Mouse (Mus musculus) embryonic fibroblast, embryonic 13.5 days (primary cell): ENCODE data around the gene Tmed3. TPM values are rescaled to one million over a fixed set of nuclear protein-coding genes. Genes with fewer than 3 reads are reported as not detected.

Source experiments
- H3K27ac ChIP-seq: 2 replicates; pipeline ENCODE4 v1.5.1; 2012; ENCODE audit warnings: low read length, control low read depth, inconsistent platforms; ENCODE audit not compliant: insufficient read depth
- H3K4me1 ChIP-seq: 2 replicates; pipeline ENCODE4 v1.6.1; 2011; ENCODE audit warnings: low read length; ENCODE audit not compliant: control insufficient read depth, insufficient read depth
- H3K4me3 ChIP-seq: 2 replicates; pipeline ENCODE4 v1.5.1; 2011; ENCODE audit warnings: mild to moderate bottlenecking, control low read depth, low read length; ENCODE audit not compliant: insufficient read depth
- CTCF ChIP-seq: IDR thresholded peaks from 2 replicates; pipeline ENCODE4 v1.5.1; 2011; ENCODE audit warnings: mild to moderate bottlenecking, control low read depth, low read length, moderate library complexity, borderline replicate concordance; ENCODE audit not compliant: insufficient read depth
- POLR2A ChIP-seq: IDR thresholded peaks from 2 replicates; pipeline ENCODE4 v1.6.1; 2011; ENCODE audit warnings: low read depth, mild to moderate bottlenecking, control low read depth, low read length, moderate library complexity
- polyA plus RNA-seq: library from polyadenylated mRNA; stranded (reverse); fragments of >200 nt; gene quantifications from 2 replicates; pipeline ENCODE4 v1.2.4, GENCODE M21; 2011; ENCODE audit warnings: low read depth; ENCODE audit not compliant: missing spikeins, insufficient read length

Gene Tmed3
- polyA plus RNA-seq = 119 and 129 TPM in 2 replicates

DNA sequence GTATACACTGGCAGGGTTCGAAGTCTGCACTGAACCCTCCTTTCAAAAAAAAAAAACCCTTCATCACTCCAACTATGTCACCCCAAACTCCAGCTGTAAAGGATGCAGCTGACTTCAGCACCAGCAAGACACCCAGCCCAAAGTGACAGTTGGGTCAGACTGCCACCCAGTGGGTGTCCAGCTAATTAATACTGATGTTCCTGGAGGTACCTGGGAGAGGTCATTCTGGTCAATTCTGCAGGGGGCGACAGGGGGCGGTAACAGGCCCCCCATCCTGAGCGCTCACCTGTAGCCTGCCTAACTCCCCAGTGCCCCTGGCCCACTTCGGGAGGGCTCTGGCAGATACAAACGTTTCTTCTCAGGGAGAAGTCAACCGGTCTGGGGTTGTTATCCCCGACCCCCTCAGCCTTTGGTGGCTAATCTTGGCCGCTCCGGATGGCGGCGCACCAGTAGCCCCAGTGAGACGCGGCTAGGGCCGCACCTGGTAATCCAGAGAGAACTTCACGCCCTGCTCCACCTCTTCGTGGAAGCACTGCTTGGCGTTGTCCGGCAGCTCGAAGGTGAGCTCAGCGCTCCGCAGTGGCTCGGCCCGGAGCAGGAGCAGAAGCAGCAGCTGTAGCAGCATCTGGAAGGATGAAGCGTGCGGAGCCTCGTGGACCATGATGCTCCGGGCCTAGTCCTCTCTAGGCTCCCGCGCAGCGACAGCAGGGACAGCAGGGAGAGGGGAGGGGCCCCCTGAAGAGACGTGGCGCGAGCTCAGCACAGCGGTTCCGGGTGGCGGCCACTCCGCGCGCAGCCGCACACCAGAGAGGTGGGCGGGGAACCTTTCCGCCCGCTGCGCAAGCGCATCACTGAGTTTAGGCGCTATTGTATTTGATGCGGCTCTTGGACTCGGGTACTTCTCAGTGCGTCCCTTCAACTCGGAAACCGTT, at the start of gene Tmed3:
Gene Tmed3, minus strand, starts transcription at position 804 of the 932 bp plus-strand sequence.
- H3K27ac ChIP-seq = peak within 1 kb of the TSS; percentile 64
- TF ChIP-seq CTCF (no peak), POLR2A (peak; percentile 84)
- H3K4me3 ChIP-seq = peak within 1 kb of the TSS; percentile 71
- 0 out of 2 replicates have a peak, but pooled peaks cover 3% of the 10 kb centered on the region for H3K4me1 ChIP-seq

DNA sequence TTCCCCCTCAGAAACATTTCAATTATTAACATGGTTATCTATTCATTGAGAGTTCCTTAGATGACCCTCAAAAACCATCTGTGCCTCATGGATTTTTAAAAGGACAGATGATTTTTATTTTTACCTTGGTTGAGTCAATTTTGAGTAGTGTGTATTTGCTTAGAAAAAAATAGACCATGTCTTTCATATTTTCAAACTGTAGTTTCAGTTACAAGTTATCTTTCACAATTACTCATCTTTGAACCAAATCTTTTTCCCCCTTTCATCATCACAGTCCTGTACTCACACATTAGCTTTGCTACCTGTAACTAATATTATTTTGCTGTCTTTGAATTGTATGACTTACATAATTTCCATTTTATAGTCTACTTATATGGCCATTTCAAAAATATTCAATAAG, 35.2 kb upstream of the Tmed3 start:
- no peak overlapping the region for H3K4me3 ChIP-seq
- no peak overlapping the region for H3K27ac ChIP-seq
- H3K4me1 ChIP-seq = no peaks in the 10 kb centered on the region
- TF ChIP-seq POLR2A (no peak), CTCF (no peak)

DNA sequence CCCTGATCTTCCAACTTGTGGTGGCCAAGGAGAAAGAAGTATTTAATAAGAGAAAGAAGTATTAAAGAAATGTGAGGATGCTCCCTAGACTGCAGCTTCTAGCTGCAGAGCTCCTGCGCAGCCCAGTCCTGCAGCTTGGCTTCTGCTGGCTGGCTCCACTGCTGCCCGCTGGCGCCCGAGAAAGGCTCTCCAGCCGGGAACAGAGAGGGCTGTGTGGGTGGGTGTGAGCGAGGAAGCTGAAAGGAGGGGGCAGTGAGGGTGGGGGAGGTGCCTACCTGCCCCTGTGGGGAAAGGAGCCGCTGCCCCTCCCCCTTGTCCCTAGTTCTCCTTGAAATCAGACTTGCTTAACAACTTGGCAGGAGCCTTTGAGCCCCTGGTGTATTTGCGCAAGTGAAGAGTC, 33.4 kb upstream of the Tmed3 start, which contains the start of gene Ankrd34c:
Gene Ankrd34c, minus strand, starts transcription at position 181 of the 400 bp plus-strand sequence.
- H3K4me3 ChIP-seq = no peak within 1 kb of the TSS
- TF ChIP-seq CTCF (no peak), POLR2A (no peak)
- no peaks in the 10 kb centered on the region for H3K4me1 ChIP-seq
- H3K27ac ChIP-seq = no peak within 1 kb of the TSS

DNA sequence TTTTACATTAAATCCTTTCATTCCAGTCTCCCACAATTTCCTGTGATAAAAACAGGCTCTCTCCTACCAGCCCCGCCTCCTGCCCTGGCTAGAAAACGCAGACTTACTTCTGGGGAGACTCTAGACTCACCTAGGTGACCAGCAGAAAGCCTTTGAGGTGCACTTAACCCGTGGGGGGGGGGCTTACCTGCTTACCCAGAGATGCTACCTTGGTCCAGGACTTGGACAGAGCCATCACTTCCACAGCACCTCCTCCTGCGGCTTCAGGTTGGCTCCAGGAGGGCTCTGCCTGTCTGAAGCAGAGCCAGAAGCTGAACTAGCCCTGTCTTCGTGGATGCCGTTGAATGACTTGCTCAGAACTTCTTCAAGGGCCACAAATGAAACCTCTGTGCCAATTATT, 33.0 kb upstream of the Tmed3 start:
- no peak overlapping the region for H3K27ac ChIP-seq
- TF ChIP-seq CTCF (no peak), POLR2A (no peak)
- no peak overlapping the region for H3K4me3 ChIP-seq
- H3K4me1 ChIP-seq = no peaks in the 10 kb centered on the region

DNA sequence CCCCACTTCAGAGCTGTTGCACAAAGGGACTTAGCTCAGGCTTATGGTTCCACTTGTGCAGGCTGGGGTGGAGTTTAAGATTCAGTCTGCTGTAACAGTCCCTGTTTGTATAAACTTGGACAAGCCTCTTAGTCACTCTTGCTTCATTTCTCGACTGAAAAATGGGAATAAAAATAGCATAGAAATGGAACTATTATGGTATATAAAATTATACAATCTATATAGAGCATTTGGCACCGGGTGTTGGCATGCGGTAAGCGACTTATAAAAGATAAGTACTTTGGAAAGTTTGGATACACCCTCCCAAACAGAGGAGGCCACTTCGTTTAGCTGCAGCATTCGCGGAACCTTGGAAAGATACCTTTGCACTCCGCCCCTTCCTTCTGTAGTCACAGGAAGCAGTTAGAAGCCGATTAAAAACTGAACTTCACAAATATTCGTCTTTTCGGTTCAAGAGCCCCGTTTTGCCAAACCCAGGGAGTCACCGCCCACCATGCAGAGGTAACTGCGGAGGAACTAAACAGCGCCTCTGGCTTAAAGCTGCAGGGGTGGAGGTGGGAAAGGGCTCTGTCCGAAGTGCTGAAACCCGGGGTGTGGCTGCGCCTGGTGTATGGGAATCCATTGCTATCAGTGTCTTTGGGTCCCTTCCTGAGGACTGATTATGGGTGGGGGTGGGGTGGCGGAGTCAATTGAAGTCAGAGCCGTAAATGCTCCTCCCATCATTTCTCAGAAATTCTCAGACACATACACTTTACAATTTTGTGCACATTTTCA, 32.3 kb upstream of the Tmed3 start:
- Histone ChIP-seq H3K27ac (no peak overlapping the region), H3K4me1 (no peaks in the 10 kb centered on the region), H3K4me3 (no peak overlapping the region)
- TF ChIP-seq CTCF (no peak), POLR2A (no peak)

DNA sequence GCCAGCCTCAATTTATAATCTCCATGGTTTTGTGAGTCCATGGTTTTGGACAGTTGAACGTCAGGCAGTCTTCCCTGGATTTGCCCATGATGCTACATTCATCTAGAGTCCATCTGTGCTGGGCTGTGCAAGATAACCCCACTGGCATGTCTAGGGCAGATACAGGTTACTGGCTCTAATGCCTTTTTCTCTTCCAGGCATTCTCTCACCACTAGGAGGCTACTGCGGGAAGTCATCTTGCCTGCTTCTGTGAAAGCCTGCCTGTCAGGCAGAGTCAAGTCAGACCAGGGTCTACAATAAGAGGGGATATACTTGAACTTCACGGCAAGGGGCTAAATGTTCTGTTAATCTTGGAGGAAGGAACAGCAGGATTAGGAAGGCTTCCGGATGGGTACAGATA, 2.0 kb upstream of the Tmed3 start:
- H3K27ac ChIP-seq = no peak overlapping the region
- H3K4me3 ChIP-seq = no peak overlapping the region
- H3K4me1 ChIP-seq = 0 out of 2 replicates have a peak, but pooled peaks cover 3% of the 10 kb centered on the region
- TF ChIP-seq CTCF (no peak), POLR2A (no peak)

DNA sequence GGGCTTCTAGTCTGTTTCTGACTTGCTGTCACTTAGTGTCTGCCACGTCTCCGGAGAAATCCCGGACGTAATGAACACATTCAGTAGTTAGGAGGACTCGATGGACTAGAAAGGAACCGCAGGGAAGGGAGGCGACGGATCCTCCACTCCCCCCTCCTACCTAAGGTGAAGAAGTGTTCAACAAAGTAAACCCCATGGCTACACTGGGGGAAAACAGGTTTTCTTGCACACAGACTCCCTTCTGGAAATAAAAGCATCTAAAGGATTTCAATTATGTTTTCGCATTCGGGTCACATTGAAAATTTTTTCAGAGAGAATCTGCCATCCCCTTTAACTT, 297 bp upstream of the Tmed3 start:
- H3K4me3 ChIP-seq = peak overlapping the region; percentile 55
- TF ChIP-seq POLR2A (no peak), CTCF (no peak)
- H3K4me1 ChIP-seq = 0 out of 2 replicates have a peak, but pooled peaks cover 3% of the 10 kb centered on the region
- H3K27ac ChIP-seq = peak overlapping the region; percentile 64

DNA sequence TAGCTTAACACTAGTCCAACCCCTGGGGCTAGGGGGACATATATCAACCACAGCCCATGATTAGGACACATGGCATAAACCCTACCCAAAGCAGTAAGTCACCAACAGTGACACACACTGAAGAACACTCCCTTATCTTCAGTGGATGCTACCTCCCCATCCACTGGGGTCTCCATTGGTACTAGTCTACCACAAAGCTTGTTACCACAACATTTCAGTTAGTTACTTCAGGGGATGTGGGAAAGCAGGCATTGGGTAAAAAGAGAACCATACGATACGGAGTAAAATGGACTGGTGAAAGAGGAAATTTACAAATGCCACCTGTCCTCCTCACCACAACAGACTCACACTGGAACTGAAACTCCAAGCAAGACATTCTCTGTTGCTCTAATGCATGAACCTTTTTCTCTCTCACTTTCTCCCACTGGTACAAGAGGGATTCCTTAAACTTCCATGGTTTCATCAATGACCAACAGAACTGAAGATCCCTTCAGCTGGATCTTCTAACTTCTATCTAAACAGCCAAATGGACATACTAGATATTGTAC, 3.9 kb downstream of the Tmed3 start:
- Histone ChIP-seq H3K27ac (no peak overlapping the region), H3K4me1 (0 out of 2 replicates have a peak, but pooled peaks cover 3% of the 10 kb centered on the region), H3K4me3 (no peak overlapping the region)
- TF ChIP-seq POLR2A = no peak
- TF ChIP-seq CTCF = no peak

DNA sequence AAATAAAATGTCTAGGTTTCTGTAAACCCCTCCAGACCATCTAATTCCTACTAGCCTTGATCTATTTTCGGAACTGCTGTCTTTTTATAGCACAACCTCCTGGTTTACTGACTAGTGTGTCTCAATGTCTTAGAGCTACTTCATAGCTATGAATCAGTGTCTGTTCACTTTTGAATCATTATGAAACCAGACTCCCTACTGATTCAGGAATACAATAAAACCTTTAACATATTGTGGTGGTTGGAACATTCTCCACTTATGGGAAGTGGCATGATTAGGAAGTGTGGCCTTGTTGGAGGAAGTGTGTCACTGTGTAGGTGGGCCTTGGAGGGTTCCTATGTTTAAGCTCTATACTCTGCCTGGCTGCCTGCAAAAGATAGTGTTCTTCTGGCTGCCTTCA, 9.7 kb downstream of the Tmed3 start:
- H3K4me1 ChIP-seq = no peaks in the 10 kb centered on the region
- peak overlapping the region; percentile 78 for H3K27ac ChIP-seq
- TF ChIP-seq POLR2A (no peak), CTCF (no peak)
- no peak overlapping the region for H3K4me3 ChIP-seq
